Mouse (Mus musculus) midbrain, postnatal 0 days (tissue): ENCODE measurements around the gene Irgm1. TPM values are rescaled to one million over a fixed set of nuclear protein-coding genes. Genes with fewer than 3 reads are reported as not detected.

ENCODE experiments used
- ATAC-seq: fragments of 200-750 bp; cut with Nextera tagmentation; 2 replicates; pipeline ENCODE4 v1.8.0; 2017; ENCODE audit warnings: moderate number of reproducible peaks, mild to moderate bottlenecking, moderate TSS enrichment, moderate library complexity; ENCODE audit not compliant: low FRiP score
- DNase-seq: peaks from one replicate; pipeline ENCODE4 v3.0.0-alpha.2; 2015; ENCODE audit warnings: low spot score
- H3K27ac ChIP-seq: fragments of 300-500 bp; sonication (generic); 2 replicates; pipeline ENCODE4 v1.5.1; 2014; ENCODE audit warnings: low read depth, mild to moderate bottlenecking, low read length, mixed read lengths
- H3K27me3 ChIP-seq: fragments of 300-500 bp; sonication (generic); 2 replicates; pipeline ENCODE4 v1.6.1; 2014; ENCODE audit warnings: low read length, control low read depth, mixed read lengths; ENCODE audit not compliant: insufficient read depth
- H3K36me3 ChIP-seq: fragments of 300-500 bp; sonication (generic); 2 replicates; pipeline ENCODE4 v1.6.1; 2014; ENCODE audit warnings: low read length, control low read depth, mixed read lengths; ENCODE audit not compliant: insufficient read depth
- H3K4me1 ChIP-seq: fragments of 300-500 bp; sonication (generic); 2 replicates; pipeline ENCODE4 v1.6.1; 2014; ENCODE audit warnings: mild to moderate bottlenecking, control low read depth, antibody characterized with exemption, low read length, mixed read lengths; ENCODE audit not compliant: insufficient read depth
- H3K4me2 ChIP-seq: fragments of 300-500 bp; sonication (generic); 2 replicates; pipeline ENCODE4 v1.6.1; 2014; ENCODE audit warnings: low read depth, mild to moderate bottlenecking, low read length, mixed read lengths; ENCODE audit not compliant: poor library complexity, severe bottlenecking
- H3K4me3 ChIP-seq: fragments of 300-500 bp; sonication (generic); 2 replicates; pipeline ENCODE4 v1.5.1; 2014; ENCODE audit warnings: low read depth, mild to moderate bottlenecking, low read length, moderate library complexity
- H3K9ac ChIP-seq: fragments of 300-500 bp; sonication (generic); replicated peaks from 2 replicates; pipeline ENCODE4 v1.6.1; 2014; ENCODE audit warnings: mild to moderate bottlenecking, low read length, moderate library complexity, mixed read lengths; ENCODE audit not compliant: poor library complexity, severe bottlenecking
- H3K9me3 ChIP-seq: fragments of 300-500 bp; sonication (generic); 2 replicates; pipeline ENCODE4 v1.6.1; 2016; ENCODE audit warnings: low read length, control low read depth
- CTCF ChIP-seq: IDR thresholded peaks from 2 replicates; pipeline ENCODE4 v1.5.1; 2016; ENCODE audit warnings: antibody characterized with exemption, mild to moderate bottlenecking
- WGBS: fragments of 180-500 bp; shearing (Covaris S2); extraction: QIAGEN DNeasy Blood & Tissue Kit; methylation state at CpG from one replicate; pipeline ENCODE4 v1.1.7; 2014; 5-methylcytosine and 5-hydroxymethylcytosine counted together
- polyA plus RNA-seq: library from polyadenylated mRNA; unstranded; fragments of >200 nt; fragmentation: Nextera tagmentation; extraction: Ambion mirVana; gene quantifications from 2 replicates; pipeline ENCODE4 v1.2.1, GENCODE M21; 2015
- total RNA-seq: library from RNA; depleted of rRNA; stranded (reverse); fragments of >200 nt; gene quantifications from 2 replicates; pipeline ENCODE4 v1.2.3, GENCODE M21; 2014; rRNA removed

The Irgm1 gene
- total and polyA plus RNA-seq, 2 experiments from 2014 or later = 4.9 to 6.2 TPM

GRCm38 (mm10) chr11:48817794-48818193 is 53.7 kb downstream of the Irgm1 start:
- Histone ChIP-seq H3K4me2 (peak overlapping the region; percentile 67), H3K4me1 (peaks cover 15% of the 10 kb centered on the region; the same call in 1 of the 2 replicates), H3K27me3 (no peaks in the 10 kb centered on the region), H3K9me3 (no peaks in the 10 kb centered on the region), H3K36me3 (no peaks in the 10 kb centered on the region), H3K9ac (peak overlapping the region; percentile 89), H3K4me3 (peak overlapping the region; percentile 70), H3K27ac (peak overlapping the region; percentile 96)
- no peak for TF ChIP-seq CTCF
- DNase-seq = no peak
- ATAC-seq = no peak
- WGBS = 6% methylated on average over 9 of the region's 9 CpGs

GRCm38 (mm10) chr11:48816800-48817665 is 54.5 kb downstream of the Irgm1 start, which contains the start of gene Trim41:
TSS of gene Trim41 (minus strand) at chr11:48817353.
- peak; percentile 99 for DNase-seq
- under 1% methylated on average over 68 of the region's 77 CpGs for WGBS
- Histone ChIP-seq H3K27me3 (no peaks in the 10 kb centered on the region), H3K4me1 (peaks cover 15% of the 10 kb centered on the region; the same call in 1 of the 2 replicates), H3K4me2 (peak within 1 kb of the TSS; percentile 83), H3K4me3 (peak within 1 kb of the TSS; percentile 70), H3K9me3 (no peaks in the 10 kb centered on the region), H3K36me3 (peaks cover 6% of the 10 kb centered on the region), H3K27ac (peak within 1 kb of the TSS; percentile 96), H3K9ac (peak within 1 kb of the TSS; percentile 89)
- ATAC-seq = peak; percentile 97
- peak; percentile 34; the same call in 1 of the 2 replicates for TF ChIP-seq CTCF

- ATAC-seq = peak; percentile 78
- Histone ChIP-seq H3K27ac (peak overlapping the region; percentile 96), H3K9ac (peak overlapping the region; percentile 89), H3K27me3 (no peaks in the 10 kb centered on the region), H3K4me3 (peak overlapping the region; percentile 70), H3K9me3 (no peaks in the 10 kb centered on the region), H3K4me1 (peaks cover 15% of the 10 kb centered on the region; the same call in 1 of the 2 replicates), H3K4me2 (peak overlapping the region; percentile 83), H3K36me3 (peaks cover 13% of the 10 kb centered on the region)
- DNase-seq = peak; percentile 79
- TF ChIP-seq CTCF = no peak
- 1% methylated on average over 20 of the region's 23 CpGs for WGBS
These were observed 55.2 kb downstream of the Irgm1 start for GRCm38 (mm10) chr11:48816281-48816781.

- Histone ChIP-seq H3K27ac (0 out of 2 replicates have a peak overlapping the region, but pooled peaks have one; percentile 96), H3K9ac (peak overlapping the region; percentile 89; the same call in 1 of the 2 replicates), H3K4me3 (peak overlapping the region; percentile 70), H3K4me1 (peaks cover 15% of the 10 kb centered on the region; the same call in 1 of the 2 replicates), H3K9me3 (no peaks in the 10 kb centered on the region), H3K27me3 (no peaks in the 10 kb centered on the region), H3K4me2 (peak overlapping the region; percentile 83), H3K36me3 (peaks cover 17% of the 10 kb centered on the region)
- TF ChIP-seq CTCF = no peak
- ATAC-seq (no peak), DNase-seq (no peak)
- 76% methylated on average over 16 of the region's 16 CpGs for WGBS
These were observed 55.6 kb downstream of the Irgm1 start for GRCm38 (mm10) chr11:48815851-48816250.

GRCm38 (mm10) chr11:48813782-48814181 is 57.7 kb downstream of the Irgm1 start:
- H3K27me3 ChIP-seq = no peaks in the 10 kb centered on the region
- no peak overlapping the region for H3K4me2 ChIP-seq
- no peaks in the 10 kb centered on the region for H3K9me3 ChIP-seq
- H3K4me3 ChIP-seq = no peak overlapping the region
- H3K36me3 ChIP-seq = peaks cover 30% of the 10 kb centered on the region
- no peak overlapping the region for H3K9ac ChIP-seq
- no peak for ATAC-seq
- TF ChIP-seq CTCF = no peak
- H3K27ac ChIP-seq = no peak overlapping the region
- DNase-seq = no peak
- H3K4me1 ChIP-seq = peaks cover 15% of the 10 kb centered on the region; the same call in 1 of the 2 replicates

Other genes with a start within 250 kb of the Irgm1 start
- gene Rack1, start 71.4 kb downstream of the Irgm1 start, total RNA-seq = 932 and 1,043 TPM in 2 replicates
- gene Rack1, start 71.4 kb downstream of the Irgm1 start, polyA plus RNA-seq = 317 and 331 TPM in 2 replicates
- 38.9 and 41.5 TPM in 2 replicates for gene Trim41, start 54.3 kb downstream of the Irgm1 start, total RNA-seq
- 5.0 and 5.1 TPM in 2 replicates for gene Trim41, start 54.3 kb downstream of the Irgm1 start, polyA plus RNA-seq
- 7.7 and 8.6 TPM in 2 replicates for gene Trim7, start 45.5 kb downstream of the Irgm1 start, total RNA-seq
- gene Trim7, start 45.5 kb downstream of the Irgm1 start, polyA plus RNA-seq = 3.4 and 3.7 TPM in 2 replicates
- gene Gm12184, start 45.0 kb downstream of the Irgm1 start, total RNA-seq = 4.3 and 8.2 TPM in 2 replicates
- gene Gm12184, start 45.0 kb downstream of the Irgm1 start, polyA plus RNA-seq = 2.4 and 3.0 TPM in 2 replicates
- gene Gm5431, start 30.5 kb upstream of the Irgm1 start, total RNA-seq = 0.60 and 1.5 TPM in 2 replicates
- gene Gm5431, start 30.5 kb upstream of the Irgm1 start, polyA plus RNA-seq = 0.12 and 0.27 TPM in 2 replicates
- 0.76 and 1.1 TPM in 2 replicates for gene Psme2b, start 74.5 kb upstream of the Irgm1 start, total RNA-seq
- 1.8 and 2.1 TPM in 2 replicates for gene Psme2b, start 74.5 kb upstream of the Irgm1 start, polyA plus RNA-seq
- 0.33 TPM in 1 of 2 replicates, not detected in the other for gene Olfr56, start 107.2 kb upstream of the Irgm1 start, total RNA-seq
- not detected in 2 replicates for gene Olfr56, start 107.2 kb upstream of the Irgm1 start, polyA plus RNA-seq
- 0.88 and 1.5 TPM in 2 replicates for gene 9930111J21Rik1, start 107.7 kb upstream of the Irgm1 start, total RNA-seq
- gene 9930111J21Rik1, start 107.7 kb upstream of the Irgm1 start, polyA plus RNA-seq = 0.13 and 0.25 TPM in 2 replicates
- 0.24 TPM in 1 of 2 replicates, not detected in the other for gene Gm12185, start 120.5 kb upstream of the Irgm1 start, total RNA-seq
- gene Gm12185, start 120.5 kb upstream of the Irgm1 start, polyA plus RNA-seq = not detected in 2 replicates
- gene Tgtp1, start 122.5 kb upstream of the Irgm1 start, total RNA-seq = not detected in 2 replicates
- gene Tgtp1, start 122.5 kb upstream of the Irgm1 start, polyA plus RNA-seq = 0.15 TPM in 1 of 2 replicates, not detected in the other
- gene 9930111J21Rik2, start 179.6 kb upstream of the Irgm1 start, total RNA-seq = 0.55 and 1.7 TPM in 2 replicates
- gene 9930111J21Rik2, start 179.6 kb upstream of the Irgm1 start, polyA plus RNA-seq = 0.18 and 0.20 TPM in 2 replicates
- not detected in 2 replicates for gene Tgtp2, start 192.5 kb upstream of the Irgm1 start, total RNA-seq
- gene Tgtp2, start 192.5 kb upstream of the Irgm1 start, polyA plus RNA-seq = 0.15 and 0.19 TPM in 2 replicates
- 1.1 and 3.3 TPM in 2 replicates for gene Ifi47, start 204.9 kb upstream of the Irgm1 start, total RNA-seq
- 0.74 and 1.4 TPM in 2 replicates for gene Ifi47, start 204.9 kb upstream of the Irgm1 start, polyA plus RNA-seq
- not detected in 2 replicates for gene Olfr1396, start 243.2 kb upstream of the Irgm1 start, total RNA-seq
- not detected in 2 replicates for gene Olfr1396, start 243.2 kb upstream of the Irgm1 start, polyA plus RNA-seq